Mouse (Mus musculus) midbrain, embryonic 13.5 days (tissue): ENCODE measurements around the gene Tmem191c. TPM values are rescaled to one million over a fixed set of nuclear protein-coding genes. Genes with fewer than 3 reads are reported as not detected.
A peak's percentile ranks its signal among the peaks of the same experiment; 100 is the strongest.

Experiments
- ATAC-seq: fragments of 200-750 bp; cut with Nextera tagmentation; 2 replicates; pipeline ENCODE4 v1.8.0; 2017; ENCODE audit warnings: mild to moderate bottlenecking, moderate TSS enrichment, moderate library complexity
- H3K27ac ChIP-seq: fragments of 300-500 bp; sonication (generic); 2 replicates; pipeline ENCODE4 v1.5.1; 2015; ENCODE audit warnings: inconsistent platforms, mild to moderate bottlenecking, moderate library complexity
- H3K27me3 ChIP-seq: fragments of 300-500 bp; sonication (generic); 2 replicates; pipeline ENCODE4 v1.6.1; 2015; ENCODE audit warnings: mild to moderate bottlenecking, inconsistent platforms
- H3K36me3 ChIP-seq: fragments of 300-500 bp; sonication (generic); 2 replicates; pipeline ENCODE4 v1.6.1; 2015; ENCODE audit warnings: mild to moderate bottlenecking, inconsistent platforms
- H3K4me1 ChIP-seq: fragments of 300-500 bp; sonication (generic); replicated peaks from 2 replicates; pipeline ENCODE4 v1.6.1; 2015; ENCODE audit warnings: inconsistent platforms
- H3K4me2 ChIP-seq: fragments of 300-500 bp; sonication (generic); replicated peaks from 2 replicates; pipeline ENCODE4 v1.6.1; 2015; ENCODE audit warnings: moderate library complexity, mild to moderate bottlenecking, inconsistent platforms
- H3K4me3 ChIP-seq: fragments of 300-500 bp; sonication (generic); replicated peaks from 2 replicates; pipeline ENCODE4 v1.5.1; 2015; ENCODE audit warnings: mild to moderate bottlenecking, inconsistent platforms
- H3K9ac ChIP-seq: fragments of 300-500 bp; sonication (generic); replicated peaks from 2 replicates; pipeline ENCODE4 v1.6.1; 2015; ENCODE audit warnings: mild to moderate bottlenecking, inconsistent platforms
- H3K9me3 ChIP-seq: fragments of 300-500 bp; sonication (generic); 2 replicates; pipeline ENCODE4 v1.6.1; 2016; ENCODE audit warnings: mild to moderate bottlenecking, inconsistent platforms
- WGBS: fragments of 180-500 bp; shearing (Covaris S2); methylation state at CpG from one replicate; pipeline ENCODE4 v1.1.7; 2015; 5-methylcytosine and 5-hydroxymethylcytosine counted together
- polyA plus RNA-seq: library from polyadenylated mRNA; unstranded; fragments of >200 nt; fragmentation: Nextera tagmentation; extraction: Ambion mirVana; gene quantifications from 2 replicates; pipeline ENCODE4 v1.2.1, GENCODE M21; 2015

The Tmem191c gene
- polyA plus RNA-seq, 1 experiment from 2014 or later: 28.1 TPM

DNA sequence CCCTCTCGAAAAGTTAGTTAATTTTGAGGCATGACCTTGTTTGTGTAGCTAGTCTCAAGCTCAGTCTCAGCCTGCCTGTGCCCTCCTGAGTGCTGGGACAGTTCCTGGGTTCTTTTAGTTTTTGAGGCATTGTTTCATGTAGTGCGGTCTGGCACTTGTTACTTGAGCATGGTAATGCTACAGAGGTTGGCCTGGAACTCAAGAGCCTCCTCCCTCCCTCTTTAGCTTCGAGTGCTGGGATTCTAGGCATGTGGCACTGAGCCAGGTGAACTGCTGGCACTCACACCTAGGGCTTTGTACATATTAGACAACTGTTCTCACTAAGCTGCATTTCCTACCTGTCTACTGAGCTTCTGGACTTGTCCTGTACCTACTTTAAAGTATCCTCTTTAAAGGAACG, 28.1 kb upstream of the Tmem191c start:
- no peak for ATAC-seq
- no peaks in the 10 kb centered on the region for H3K9me3 ChIP-seq
- H3K9ac ChIP-seq: no peak overlapping the region
- peaks cover 23% of the 10 kb centered on the region for H3K4me1 ChIP-seq
- H3K4me2 ChIP-seq: no peak overlapping the region
- WGBS: 80% methylated on average over 4 of the region's 4 CpGs
- H3K4me3 ChIP-seq: no peak overlapping the region
- H3K27me3 ChIP-seq: no peaks in the 10 kb centered on the region
- H3K27ac ChIP-seq: no peak overlapping the region
- H3K36me3 ChIP-seq: no peaks in the 10 kb centered on the region

DNA sequence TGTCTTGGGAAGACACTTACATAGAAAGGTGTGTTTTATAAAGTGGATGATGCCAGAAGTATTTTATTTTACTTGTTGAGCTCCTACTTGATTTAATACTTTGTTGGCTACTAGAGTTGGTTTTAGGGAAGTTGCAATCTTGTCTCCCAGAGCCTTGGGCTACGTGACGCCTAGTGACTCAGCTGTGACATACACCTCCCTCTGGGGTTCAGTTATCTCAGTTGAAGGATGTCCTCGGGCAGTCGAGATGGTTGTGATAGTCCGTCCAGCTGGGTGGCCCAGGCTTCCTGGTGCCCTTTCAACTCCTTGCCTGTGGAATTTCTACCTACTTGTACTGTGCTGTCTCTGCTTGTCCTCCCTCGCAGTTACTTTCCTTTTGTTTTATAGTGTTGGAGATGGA, 26.7 kb upstream of the Tmem191c start:
- Histone ChIP-seq H3K4me3 (no peak overlapping the region), H3K9ac (no peak overlapping the region), H3K27ac (no peak overlapping the region), H3K4me1 (peaks cover 37% of the 10 kb centered on the region), H3K4me2 (no peak overlapping the region), H3K36me3 (no peaks in the 10 kb centered on the region), H3K27me3 (no peaks in the 10 kb centered on the region), H3K9me3 (no peaks in the 10 kb centered on the region)
- no peak for ATAC-seq
- WGBS: 80% methylated on average over 6 of the region's 6 CpGs

DNA sequence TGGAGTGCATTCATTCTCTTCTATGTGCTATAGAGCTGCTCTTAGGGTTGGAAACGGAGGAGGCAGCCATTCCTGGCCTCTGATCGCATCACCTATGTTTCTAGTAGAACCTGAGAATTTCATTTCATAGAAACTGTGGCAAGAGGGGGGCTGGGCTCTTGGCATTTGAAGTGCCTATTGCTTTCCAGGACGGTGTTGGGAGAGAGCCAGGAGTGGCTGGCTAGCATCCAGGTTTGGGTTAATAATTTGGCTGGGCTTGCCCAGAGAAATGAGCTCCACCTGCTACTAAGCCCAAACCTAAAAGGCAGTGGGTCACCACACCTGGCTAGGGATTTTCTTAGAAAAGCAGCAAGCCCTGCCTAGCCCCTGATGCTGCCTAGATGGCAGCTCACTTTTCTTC, 24.3 kb upstream of the Tmem191c start:
- ATAC-seq: 0 out of 2 replicates have a peak, but pooled peaks have one; percentile 3
- Histone ChIP-seq H3K9ac (no peak overlapping the region), H3K36me3 (peaks cover 14% of the 10 kb centered on the region), H3K27ac (no peak overlapping the region), H3K9me3 (no peaks in the 10 kb centered on the region), H3K4me3 (no peak overlapping the region), H3K4me2 (no peak overlapping the region), H3K4me1 (peaks cover 42% of the 10 kb centered on the region), H3K27me3 (no peaks in the 10 kb centered on the region)
- WGBS: 75% methylated on average over 3 of the region's 3 CpGs

DNA sequence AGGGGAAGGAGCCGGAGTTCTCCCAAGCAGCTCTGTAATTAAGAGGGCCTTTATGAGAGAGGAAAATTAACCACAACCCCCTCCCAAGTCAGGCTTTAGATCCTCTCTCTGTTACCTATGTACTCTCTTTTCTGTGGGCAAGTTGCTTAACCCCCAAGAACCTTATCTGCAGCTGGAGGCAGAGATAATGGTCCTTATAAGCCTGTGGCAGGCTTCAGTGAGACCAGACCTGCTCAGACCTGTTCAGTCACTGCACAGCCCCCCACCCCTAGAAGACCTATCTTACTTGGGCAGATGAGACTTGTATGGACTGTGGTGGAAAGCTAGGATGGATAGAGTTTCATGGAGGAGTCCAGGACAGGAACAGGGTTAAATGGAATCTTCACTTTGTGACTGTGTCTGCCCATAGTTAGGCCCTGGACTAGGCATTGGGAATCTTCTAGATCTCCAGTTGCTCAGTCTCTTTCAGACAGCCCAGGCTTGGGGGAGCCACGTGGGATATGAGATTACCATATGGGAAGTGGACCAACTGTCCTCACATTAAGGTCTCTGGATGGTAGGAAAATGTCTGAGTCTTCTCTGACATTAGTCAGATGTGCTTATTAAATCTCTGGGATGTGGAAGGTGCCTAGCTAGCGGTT, 23.7 kb upstream of the Tmem191c start:
- Histone ChIP-seq H3K9ac (no peak overlapping the region), H3K4me2 (no peak overlapping the region), H3K27me3 (no peaks in the 10 kb centered on the region), H3K4me1 (peaks cover 42% of the 10 kb centered on the region), H3K36me3 (peaks cover 17% of the 10 kb centered on the region), H3K9me3 (no peaks in the 10 kb centered on the region), H3K27ac (no peak overlapping the region), H3K4me3 (no peak overlapping the region)
- 79% methylated on average over 3 of the region's 3 CpGs for WGBS
- ATAC-seq: no peak

DNA sequence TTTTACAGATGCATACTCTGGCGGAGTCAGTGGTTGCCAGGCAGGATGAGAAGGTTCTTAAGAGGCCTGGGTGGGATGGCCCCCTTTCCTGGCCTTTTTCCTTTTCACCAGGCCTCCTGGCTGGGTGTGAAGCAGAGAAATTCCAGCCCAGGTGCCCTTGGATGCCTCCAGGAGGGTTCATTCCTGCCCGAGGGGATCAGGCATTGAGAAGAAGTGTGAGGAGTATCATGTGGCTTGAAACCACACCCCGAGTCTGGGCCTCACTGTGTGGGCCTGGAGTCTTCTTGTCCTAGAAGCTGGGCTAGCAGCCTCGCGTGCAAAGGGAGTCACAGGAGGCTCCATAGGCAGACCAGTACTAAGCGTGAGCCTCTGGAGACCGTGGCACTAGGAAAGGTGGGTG, 23.0 kb upstream of the Tmem191c start:
- H3K9me3 ChIP-seq: no peaks in the 10 kb centered on the region
- no peak overlapping the region for H3K4me3 ChIP-seq
- no peak for ATAC-seq
- no peak overlapping the region for H3K27ac ChIP-seq
- H3K9ac ChIP-seq: no peak overlapping the region
- peaks cover 24% of the 10 kb centered on the region for H3K36me3 ChIP-seq
- H3K4me1 ChIP-seq: peaks cover 42% of the 10 kb centered on the region
- no peak overlapping the region for H3K4me2 ChIP-seq
- 75% methylated on average over 7 of the region's 7 CpGs for WGBS
- no peaks in the 10 kb centered on the region for H3K27me3 ChIP-seq

DNA sequence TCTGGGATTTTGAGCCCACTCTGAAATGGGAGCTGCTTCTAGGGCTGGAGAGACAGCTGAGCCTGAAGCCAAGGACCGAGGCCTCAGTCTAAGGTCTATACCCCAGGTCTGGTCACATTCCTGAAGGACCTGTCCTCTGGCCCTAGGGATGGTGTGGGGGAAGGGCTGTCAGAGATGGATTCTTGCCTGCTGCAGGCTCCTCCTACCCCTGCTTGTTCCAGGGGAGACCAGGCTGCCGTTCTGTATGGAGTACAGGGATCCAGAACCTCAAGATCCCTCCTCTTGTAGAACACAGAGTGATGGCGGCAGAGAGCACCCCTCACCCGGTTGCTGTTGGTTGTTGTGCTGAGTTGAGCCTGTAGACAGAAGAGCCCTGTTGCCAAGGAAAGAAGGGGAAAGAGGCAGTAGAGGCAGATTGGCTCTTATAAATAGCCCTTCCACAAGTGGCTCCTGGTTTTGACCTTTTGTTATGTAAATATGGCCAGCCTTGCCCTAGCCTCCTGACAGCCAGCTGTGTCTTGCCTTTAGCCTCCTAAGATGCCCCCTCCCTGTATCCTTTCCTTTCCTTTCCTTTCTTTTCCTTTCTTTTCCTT, 21.8 kb upstream of the Tmem191c start:
- Histone ChIP-seq H3K4me2 (no peak overlapping the region), H3K4me3 (no peak overlapping the region), H3K36me3 (peaks cover 36% of the 10 kb centered on the region), H3K9me3 (no peaks in the 10 kb centered on the region), H3K4me1 (peaks cover 41% of the 10 kb centered on the region), H3K27me3 (no peaks in the 10 kb centered on the region), H3K9ac (peak overlapping the region; percentile 48; the same call in 1 of the 2 replicates), H3K27ac (peak overlapping the region; percentile 60; the same call in 1 of the 2 replicates)
- WGBS: 9% methylated on average over 4 of the region's 4 CpGs
- peak; percentile 17; the same call in 1 of the 2 replicates for ATAC-seq

DNA sequence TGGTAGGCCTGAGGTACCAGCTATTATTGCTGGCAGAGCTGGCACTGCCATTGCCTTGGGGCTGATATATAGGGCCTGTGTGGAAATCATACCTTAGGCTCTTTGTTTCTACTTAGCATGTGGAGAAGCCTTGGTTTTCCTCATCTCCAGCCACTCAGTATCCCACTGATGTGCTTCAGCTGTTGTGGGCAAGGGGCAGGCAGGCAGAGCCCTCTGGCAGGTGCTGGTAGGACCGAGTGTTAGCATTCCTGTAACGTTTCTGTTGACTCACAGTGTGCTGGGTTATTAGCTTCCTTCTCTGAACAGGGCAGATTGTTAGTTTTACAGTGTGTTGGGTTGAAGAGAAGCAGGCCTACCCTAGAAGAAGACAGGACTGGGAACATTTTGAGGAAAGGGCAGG, 20.6 kb upstream of the Tmem191c start:
- H3K9ac ChIP-seq: no peak overlapping the region
- H3K4me2 ChIP-seq: no peak overlapping the region
- H3K9me3 ChIP-seq: no peaks in the 10 kb centered on the region
- no peak overlapping the region for H3K27ac ChIP-seq
- no peaks in the 10 kb centered on the region for H3K27me3 ChIP-seq
- no peak for ATAC-seq
- H3K4me1 ChIP-seq: peaks cover 35% of the 10 kb centered on the region
- H3K4me3 ChIP-seq: no peak overlapping the region
- WGBS: 88% methylated on average over 2 of the region's 2 CpGs
- peaks cover 47% of the 10 kb centered on the region for H3K36me3 ChIP-seq

DNA sequence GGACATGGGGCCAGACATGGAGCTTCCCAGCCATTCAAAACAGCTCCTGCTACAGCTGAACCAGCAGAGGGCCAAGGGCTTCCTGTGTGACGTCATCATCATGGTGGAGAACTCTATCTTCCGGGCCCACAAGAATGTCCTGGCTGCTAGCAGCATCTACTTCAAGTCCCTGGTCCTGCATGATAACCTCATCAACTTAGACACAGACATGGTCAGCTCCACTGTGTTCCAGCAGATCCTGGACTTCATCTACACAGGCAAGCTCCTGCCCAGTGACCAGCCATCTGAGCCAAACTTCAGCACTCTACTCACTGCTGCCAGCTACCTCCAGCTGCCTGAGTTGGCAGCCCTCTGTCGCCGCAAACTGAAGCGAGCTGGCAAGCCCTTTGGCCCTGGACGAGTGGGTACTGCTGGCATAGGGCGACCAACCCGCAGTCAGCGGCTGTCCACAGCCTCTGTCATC, 18.5 kb upstream of the Tmem191c start:
- 93% methylated on average over 9 of the region's 9 CpGs for WGBS
- Histone ChIP-seq H3K27ac (no peak overlapping the region), H3K27me3 (no peaks in the 10 kb centered on the region), H3K4me2 (no peak overlapping the region), H3K9ac (no peak overlapping the region), H3K4me3 (no peak overlapping the region), H3K36me3 (peaks cover 64% of the 10 kb centered on the region), H3K4me1 (peaks cover 22% of the 10 kb centered on the region), H3K9me3 (no peaks in the 10 kb centered on the region)
- no peak for ATAC-seq

DNA sequence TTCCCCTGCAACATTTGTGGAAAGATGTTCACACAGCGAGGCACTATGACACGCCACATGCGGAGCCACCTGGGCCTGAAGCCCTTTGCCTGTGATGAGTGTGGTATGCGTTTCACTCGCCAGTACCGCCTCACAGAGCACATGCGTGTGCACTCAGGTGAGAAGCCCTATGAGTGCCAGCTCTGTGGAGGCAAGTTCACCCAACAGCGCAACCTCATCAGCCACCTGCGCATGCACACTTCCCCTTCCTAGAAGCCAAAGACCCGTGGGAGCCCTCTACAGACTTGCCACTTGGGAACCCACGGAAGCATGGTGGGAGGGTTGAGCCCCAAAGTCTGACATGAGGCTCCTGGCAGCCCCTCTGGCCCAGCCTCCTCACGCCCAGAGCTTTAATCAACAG, 17.0 kb upstream of the Tmem191c start:
- ATAC-seq: no peak
- H3K27ac ChIP-seq: no peak overlapping the region
- 94% methylated on average over 12 of the region's 12 CpGs for WGBS
- no peak overlapping the region for H3K4me3 ChIP-seq
- H3K4me2 ChIP-seq: no peak overlapping the region
- H3K9ac ChIP-seq: no peak overlapping the region
- no peaks in the 10 kb centered on the region for H3K27me3 ChIP-seq
- peaks cover 72% of the 10 kb centered on the region for H3K36me3 ChIP-seq
- H3K9me3 ChIP-seq: no peaks in the 10 kb centered on the region
- peaks cover 12% of the 10 kb centered on the region for H3K4me1 ChIP-seq

DNA sequence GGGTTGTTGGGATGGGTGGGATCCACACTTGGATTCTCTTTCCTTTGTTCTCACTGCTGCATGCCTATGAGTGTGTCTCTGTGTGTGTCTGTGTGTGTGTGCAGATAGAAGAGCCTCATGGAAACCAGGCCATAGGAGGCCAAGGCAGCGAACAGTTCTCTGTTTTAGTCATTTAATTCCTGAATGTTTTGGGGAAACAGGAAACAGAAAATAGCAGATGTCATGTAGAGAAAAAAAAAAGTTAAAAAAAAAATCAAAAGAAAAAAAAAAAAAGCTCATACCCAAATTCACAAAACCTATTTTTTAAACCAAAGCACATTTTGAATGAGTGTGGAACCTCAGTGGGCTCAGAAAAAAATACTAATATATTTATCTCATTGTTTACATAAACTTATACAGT, 14.5 kb upstream of the Tmem191c start:
- Histone ChIP-seq H3K9ac (no peak overlapping the region), H3K36me3 (peaks cover 57% of the 10 kb centered on the region), H3K4me2 (no peak overlapping the region), H3K4me3 (no peak overlapping the region), H3K27ac (no peak overlapping the region), H3K27me3 (no peaks in the 10 kb centered on the region), H3K4me1 (peaks cover 5% of the 10 kb centered on the region; the same call in 1 of the 2 replicates), H3K9me3 (no peaks in the 10 kb centered on the region)
- ATAC-seq: no peak
- 97% methylated on average over 1 of the region's 1 CpGs for WGBS

DNA sequence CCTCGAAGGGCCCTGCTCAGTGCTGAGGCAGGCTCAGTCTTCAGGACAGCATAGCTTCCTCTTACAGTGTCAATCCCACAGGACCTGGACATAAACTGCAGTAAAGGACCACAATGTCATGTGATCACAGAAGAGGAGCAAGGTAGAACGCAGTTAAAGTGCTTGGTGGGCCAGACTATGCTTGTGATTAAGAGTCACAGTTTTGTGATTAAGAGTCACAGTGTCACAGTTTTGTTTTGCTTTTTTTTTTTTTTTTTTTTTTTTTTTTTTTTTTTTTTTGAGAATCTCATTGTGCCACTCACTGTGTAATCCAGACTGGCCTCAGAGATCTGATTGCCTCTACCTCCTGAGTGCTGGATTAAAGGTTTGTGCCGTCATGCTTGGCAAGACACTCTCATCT, 9.8 kb upstream of the Tmem191c start:
- H3K4me3 ChIP-seq: no peak overlapping the region
- H3K4me2 ChIP-seq: no peak overlapping the region
- 64% methylated on average over 3 of the region's 3 CpGs for WGBS
- peaks cover 5% of the 10 kb centered on the region; the same call in 1 of the 2 replicates for H3K4me1 ChIP-seq
- no peak overlapping the region for H3K9ac ChIP-seq
- no peaks in the 10 kb centered on the region for H3K27me3 ChIP-seq
- peaks cover 19% of the 10 kb centered on the region for H3K36me3 ChIP-seq
- H3K27ac ChIP-seq: no peak overlapping the region
- ATAC-seq: no peak
- 0 out of 2 replicates have a peak, but pooled peaks cover 5% of the 10 kb centered on the region for H3K9me3 ChIP-seq

DNA sequence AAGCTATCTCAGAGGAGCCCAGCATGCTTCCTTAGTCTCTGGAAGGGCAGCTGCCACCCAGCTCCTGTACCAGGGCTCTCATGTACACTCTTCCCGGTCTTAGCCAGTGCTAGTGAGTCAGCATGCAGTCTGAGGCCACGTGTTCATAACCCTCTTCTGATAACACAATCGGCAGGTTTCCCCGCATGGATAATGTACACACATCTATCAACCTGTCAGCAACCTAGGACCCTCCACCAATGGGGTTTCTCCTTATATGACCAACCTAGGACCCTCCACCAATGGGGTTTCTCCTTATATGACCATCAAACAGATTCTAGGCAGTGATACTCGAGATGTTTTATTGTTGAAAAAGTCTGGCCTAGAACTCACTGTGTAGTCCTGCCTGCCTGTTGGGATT, 7.9 kb upstream of the Tmem191c start:
- peaks cover 2% of the 10 kb centered on the region; the same call in 1 of the 2 replicates for H3K4me1 ChIP-seq
- H3K4me3 ChIP-seq: no peak overlapping the region
- H3K27me3 ChIP-seq: no peaks in the 10 kb centered on the region
- H3K4me2 ChIP-seq: no peak overlapping the region
- no peak overlapping the region for H3K27ac ChIP-seq
- H3K9me3 ChIP-seq: 0 out of 2 replicates have a peak, but pooled peaks cover 5% of the 10 kb centered on the region
- 84% methylated on average over 5 of the region's 5 CpGs for WGBS
- H3K36me3 ChIP-seq: peaks cover 5% of the 10 kb centered on the region; the same call in 1 of the 2 replicates
- ATAC-seq: no peak
- H3K9ac ChIP-seq: no peak overlapping the region
